Mouse (Mus musculus) limb, embryonic 14.5 days (tissue): ENCODE measurements around the gene Nipa1. TPM values are rescaled to one million over a fixed set of nuclear protein-coding genes. Genes with fewer than 3 reads are reported as not detected.
"Not testable (repeated sequence)": the region's sequence is repeated elsewhere in the genome, so short reads cannot be mapped to it uniquely, and the experiment has no call there.

Experiments
- ATAC-seq: fragments of 200-750 bp; cut with Nextera tagmentation; 2 replicates; pipeline ENCODE4 v1.8.0; 2017; ENCODE audit warnings: low read depth, moderate number of reproducible peaks, moderate TSS enrichment; ENCODE audit not compliant: low FRiP score
- DNase-seq: peaks from one replicate; pipeline ENCODE4 v3.0.0-alpha.2; 2015; ENCODE audit warnings: low spot score
- H3K27ac ChIP-seq: fragments of 300-500 bp; sonication (generic); replicated peaks from 2 replicates; pipeline ENCODE4 v1.5.1; 2014; ENCODE audit warnings: low read depth, mild to moderate bottlenecking, low read length, moderate library complexity, mixed read lengths
- H3K27me3 ChIP-seq: fragments of 300-500 bp; sonication (generic); 2 replicates; pipeline ENCODE4 v1.6.1; 2014; ENCODE audit warnings: low read length, mixed read lengths; ENCODE audit not compliant: control insufficient read depth, insufficient read depth
- H3K36me3 ChIP-seq: fragments of 300-500 bp; sonication (generic); 2 replicates; pipeline ENCODE4 v1.6.1; 2014; ENCODE audit warnings: mild to moderate bottlenecking, low read length, moderate library complexity, mixed read lengths; ENCODE audit not compliant: control insufficient read depth, insufficient read depth
- H3K4me1 ChIP-seq: fragments of 300-500 bp; sonication (generic); 2 replicates; pipeline ENCODE4 v1.6.1; 2014; ENCODE audit warnings: antibody characterized with exemption, low read length, mixed read lengths; ENCODE audit not compliant: control insufficient read depth, insufficient read depth
- H3K4me2 ChIP-seq: fragments of 300-500 bp; sonication (generic); replicated peaks from 2 replicates; pipeline ENCODE4 v1.6.1; 2014; ENCODE audit warnings: low read depth, mild to moderate bottlenecking, low read length, moderate library complexity; ENCODE audit not compliant: severe bottlenecking
- H3K4me3 ChIP-seq: fragments of 300-500 bp; sonication (generic); replicated peaks from 2 replicates; pipeline ENCODE4 v1.5.1; 2014; ENCODE audit warnings: low read length
- H3K9ac ChIP-seq: fragments of 300-500 bp; sonication (generic); 2 replicates; pipeline ENCODE4 v1.6.1; 2014; ENCODE audit warnings: mild to moderate bottlenecking, low read depth, low read length, moderate library complexity; ENCODE audit not compliant: severe bottlenecking
- H3K9me3 ChIP-seq: fragments of 300-500 bp; sonication (generic); 2 replicates; pipeline ENCODE4 v1.6.1; 2016; ENCODE audit warnings: low read length; ENCODE audit not compliant: control insufficient read depth
- POLR2A ChIP-seq: fragments of 200-500 bp; IDR thresholded peaks from 2 replicates; pipeline ENCODE4 v1.8.0; 2012; ENCODE audit warnings: inconsistent platforms, mild to moderate bottlenecking, moderate library complexity, borderline replicate concordance; ENCODE audit not compliant: insufficient read depth, insufficient read length; ENCODE audit errors: extremely low read depth
- WGBS: fragments of 180-500 bp; shearing (Covaris S2); extraction: QIAGEN DNeasy Blood & Tissue Kit; methylation state at CpG from one replicate; pipeline ENCODE4 v1.1.7; 2014; 5-methylcytosine and 5-hydroxymethylcytosine counted together
- polyA plus RNA-seq, 2 experiments: library from polyadenylated mRNA; depleted of rRNA in 1 of 2; stranded (reverse) in 1 of 2; unstranded in 1 of 2; fragments of >200 nt; fragmentation: Nextera tagmentation in 1 of 2; extraction: Ambion mirVana in 1 of 2; gene quantifications; 2 replicates each; pipeline versions ENCODE4 v1.2.1 to v1.2.3; 2012 to 2014

Gene Nipa1
- polyA plus RNA-seq, 2 experiments, result 7.1 to 7.3 TPM

DNA sequence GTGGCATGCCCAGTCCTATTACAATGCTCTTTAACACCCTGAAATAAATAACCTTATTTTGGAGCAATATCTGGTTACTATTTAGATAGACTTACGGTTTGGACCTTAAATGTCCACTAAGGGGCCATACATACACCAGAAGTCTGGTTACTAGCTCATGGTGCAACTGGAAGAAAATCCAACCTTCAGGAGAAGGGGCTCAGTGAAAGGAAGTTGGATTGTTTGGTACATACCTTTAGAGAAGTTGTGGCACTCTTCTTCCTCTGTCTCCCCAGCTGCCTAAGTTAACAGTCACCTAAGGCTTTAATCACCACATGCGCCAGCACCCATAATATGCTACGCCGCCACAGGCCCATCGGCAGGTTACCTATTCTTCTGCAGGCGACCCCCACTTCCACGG is 3.9 kb downstream of the Nipa1 start:
- H3K9me3 ChIP-seq, result no peaks in the 10 kb centered on the region
- no peak overlapping the region for H3K4me2 ChIP-seq
- no peak for TF ChIP-seq POLR2A
- DNase-seq, result no peak
- ATAC-seq, result no peak
- 0 out of 2 replicates have a peak, but pooled peaks cover 9% of the 10 kb centered on the region for H3K4me1 ChIP-seq
- H3K9ac ChIP-seq, result no peak overlapping the region
- H3K27ac ChIP-seq, result no peak overlapping the region
- H3K4me3 ChIP-seq, result no peak overlapping the region
- H3K36me3 ChIP-seq, result no peaks in the 10 kb centered on the region
- H3K27me3 ChIP-seq, result no peaks in the 10 kb centered on the region
- WGBS, result 91% methylated on average over 7 of the region's 7 CpGs

DNA sequence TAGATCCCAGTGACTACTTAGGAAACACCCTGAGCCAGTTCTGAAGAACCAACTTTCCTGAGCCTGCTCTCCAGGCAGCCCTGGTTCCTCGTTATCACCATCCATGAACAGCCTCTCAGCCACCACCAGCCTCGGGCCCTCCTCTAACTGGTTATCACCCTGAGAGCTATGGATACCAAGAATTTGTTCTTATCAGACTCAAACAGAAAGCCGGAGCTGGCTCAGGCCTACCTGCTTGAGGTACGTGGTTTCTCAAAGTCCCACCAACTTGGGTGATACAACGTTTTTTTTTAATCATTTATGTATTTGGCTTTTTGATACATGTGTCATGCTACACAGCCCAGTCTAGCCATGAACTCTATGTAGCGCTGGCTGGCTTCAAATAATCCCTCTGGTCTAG is 4.6 kb downstream of the Nipa1 start:
- Histone ChIP-seq H3K9me3 (no peaks in the 10 kb centered on the region), H3K9ac (no peak overlapping the region), H3K4me3 (no peak overlapping the region), H3K36me3 (no peaks in the 10 kb centered on the region), H3K27me3 (no peaks in the 10 kb centered on the region), H3K4me1 (0 out of 2 replicates have a peak, but pooled peaks cover 9% of the 10 kb centered on the region), H3K27ac (no peak overlapping the region), H3K4me2 (no peak overlapping the region)
- DNase-seq (no peak), ATAC-seq (no peak)
- TF ChIP-seq POLR2A, result no peak
- WGBS, result 86% methylated on average over 6 of the region's 6 CpGs

DNA sequence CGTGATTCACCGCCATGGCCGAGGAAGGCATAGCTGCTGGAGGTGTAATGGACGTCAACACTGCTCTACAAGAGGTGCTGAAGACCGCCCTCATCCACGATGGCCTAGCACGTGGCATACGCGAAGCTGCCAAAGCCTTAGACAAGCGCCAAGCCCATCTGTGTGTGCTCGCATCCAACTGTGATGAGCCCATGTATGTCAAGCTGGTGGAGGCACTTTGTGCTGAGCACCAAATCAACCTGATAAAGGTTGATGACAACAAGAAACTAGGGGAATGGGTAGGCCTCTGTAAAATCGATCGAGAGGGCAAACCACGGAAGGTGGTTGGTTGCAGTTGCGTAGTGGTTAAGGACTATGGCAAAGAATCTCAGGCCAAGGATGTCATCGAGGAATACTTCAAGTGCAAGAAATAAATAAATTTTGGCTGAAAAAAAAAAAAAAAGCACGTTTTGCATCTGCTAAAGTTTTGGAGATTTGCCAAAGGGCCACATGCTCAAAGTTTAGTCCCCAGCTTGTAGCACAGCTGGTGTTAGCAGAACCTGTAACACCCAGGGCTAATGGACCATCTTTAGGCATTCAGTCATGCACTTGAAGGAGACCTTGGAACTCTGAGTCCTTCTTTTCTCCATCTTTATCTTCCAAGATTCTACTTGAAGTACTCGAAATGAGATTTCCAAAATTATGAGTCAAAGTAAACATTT is 5.6 kb downstream of the Nipa1 start:
- H3K9ac ChIP-seq, H3K27ac ChIP-seq, H3K36me3 ChIP-seq, H3K4me1 ChIP-seq, H3K4me2 ChIP-seq, H3K27me3 ChIP-seq, H3K9me3 ChIP-seq, ATAC-seq, DNase-seq, H3K4me3 ChIP-seq: not testable (repeated sequence)
- WGBS, result 84% methylated on average over 5 of the region's 18 CpGs

DNA sequence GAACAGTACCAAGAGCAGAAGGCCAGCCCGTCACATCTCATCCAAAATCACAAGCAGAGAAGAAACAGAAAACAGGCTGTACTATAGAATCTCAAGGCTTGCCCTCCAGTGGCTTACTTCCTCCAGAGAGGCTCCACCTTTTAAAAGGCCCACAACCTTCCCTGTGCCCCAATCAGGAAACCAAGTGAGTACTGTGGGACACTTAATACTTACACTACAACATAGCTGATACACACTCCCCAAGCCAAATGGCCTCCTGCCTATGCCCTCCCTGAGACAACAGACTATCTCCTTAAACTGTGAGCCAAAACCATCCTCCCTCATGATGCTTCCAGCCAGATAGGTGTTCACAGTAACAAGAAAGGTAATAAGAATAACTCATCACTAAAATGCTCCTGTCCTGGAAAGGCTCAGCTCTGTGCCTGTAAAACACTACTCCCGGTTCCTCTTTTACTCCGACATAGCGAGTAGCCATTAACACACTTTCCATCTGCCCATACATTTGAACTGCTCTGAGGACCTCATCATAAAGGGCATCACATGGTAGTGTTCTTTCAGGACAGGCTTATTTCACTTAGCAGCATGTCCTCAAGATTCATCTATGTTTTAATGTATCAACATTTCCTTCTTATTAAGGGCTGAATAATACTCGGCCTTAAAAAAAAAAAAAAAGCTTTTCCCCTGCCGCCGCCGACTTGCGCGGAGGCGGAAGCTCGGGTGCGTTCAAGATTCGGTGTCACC is 6.3 kb downstream of the Nipa1 start:
- ATAC-seq, result no peak
- whole genome bisulfite sequencing, result 98% methylated on average over 14 of the region's 14 CpGs
- TF ChIP-seq POLR2A, result no peak
- H3K4me2 ChIP-seq, result no peak overlapping the region
- no peak overlapping the region for H3K27ac ChIP-seq
- no peaks in the 10 kb centered on the region for H3K36me3 ChIP-seq
- H3K27me3 ChIP-seq, result no peaks in the 10 kb centered on the region
- 0 out of 2 replicates have a peak, but pooled peaks cover 5% of the 10 kb centered on the region for H3K4me1 ChIP-seq
- H3K9ac ChIP-seq, result no peak overlapping the region
- DNase-seq, result no peak
- no peak overlapping the region for H3K4me3 ChIP-seq
- no peaks in the 10 kb centered on the region for H3K9me3 ChIP-seq

DNA sequence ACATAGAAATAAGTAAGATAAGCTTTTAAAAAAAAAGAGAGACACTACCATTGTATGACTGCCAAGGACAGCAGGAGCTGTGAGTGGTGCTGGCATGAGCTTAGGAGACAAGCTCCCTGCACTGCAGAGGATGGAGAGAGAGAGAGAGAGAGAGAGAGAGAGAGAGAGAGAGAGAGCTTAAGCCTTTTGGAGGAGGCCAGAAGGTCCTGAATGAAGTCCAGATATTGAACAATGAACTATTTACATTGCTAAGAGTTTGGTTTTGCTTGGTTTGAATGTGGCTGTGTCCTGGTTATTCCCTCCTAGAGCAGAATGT is 8.8 kb downstream of the Nipa1 start:
- Histone ChIP-seq H3K9me3 (no peaks in the 10 kb centered on the region), H3K4me2 (no peak overlapping the region), H3K27ac (no peak overlapping the region), H3K4me1 (no peaks in the 10 kb centered on the region), H3K9ac (no peak overlapping the region), H3K4me3 (no peak overlapping the region), H3K36me3 (no peaks in the 10 kb centered on the region), H3K27me3 (no peaks in the 10 kb centered on the region)
- TF ChIP-seq POLR2A, result no peak
- ATAC-seq (no peak), DNase-seq (no peak)
